Mouse (Mus musculus) embryonic fibroblast, embryonic 13.5 days (primary cell): ENCODE data around the gene Creb3l1.

Experiments used
- CTCF ChIP-seq: IDR thresholded peaks from 2 replicates; pipeline ENCODE4 v1.5.1; 2011; ENCODE audit warnings: mild to moderate bottlenecking, control low read depth, low read length, moderate library complexity, borderline replicate concordance; ENCODE audit not compliant: insufficient read depth
- POLR2A ChIP-seq: IDR thresholded peaks from 2 replicates; pipeline ENCODE4 v1.6.1; 2011; ENCODE audit warnings: low read depth, mild to moderate bottlenecking, control low read depth, low read length, moderate library complexity

DNA sequence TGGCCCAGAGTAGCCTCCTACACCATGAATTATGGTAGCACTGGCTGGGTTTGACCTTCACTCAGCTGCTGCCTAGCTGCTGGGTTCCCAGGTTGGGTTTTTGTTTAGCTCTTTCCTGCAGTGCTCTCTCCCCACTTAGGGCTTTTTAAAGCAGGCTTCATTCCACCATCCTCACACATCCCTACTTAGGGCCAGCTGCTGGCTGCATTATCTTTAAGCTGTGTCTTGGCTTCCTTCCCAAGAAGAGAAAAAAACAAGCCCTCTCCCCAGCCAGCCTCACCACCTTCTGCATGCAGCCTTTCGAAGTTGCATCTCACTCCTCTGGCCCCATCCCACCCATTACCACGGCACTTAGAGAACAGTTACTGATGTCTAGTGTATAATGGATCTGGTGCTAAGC, 45.8 kb downstream of the Creb3l1 start:
- no peak for TF ChIP-seq CTCF
- TF ChIP-seq POLR2A = no peak
